Mouse (Mus musculus): Measurements from ENCODE around the gene Golga2. TPM values are rescaled to one million over a fixed set of nuclear protein-coding genes. Genes with fewer than 3 reads are reported as not detected.

Gene Golga2
- polyA plus RNA-seq, 1 experiment from 2014 or later, result 24.6 TPM

GRCm38 (mm10) chr2:32311443-32312317 lies 24.5 kb downstream of the Golga2 start:
- 10% methylated on average over 42 of the region's 42 CpGs for WGBS
- H3K27ac ChIP-seq (ENCODE audit: low read length), result peak overlapping the region; percentile 46; the same call in 1 of the 2 replicates

GRCm38 (mm10) chr2:32312318-32312964 lies 25.3 kb downstream of the Golga2 start:
- 2% methylated on average over 52 of the region's 56 CpGs for WGBS
- ATAC-seq (ENCODE audit: insufficient read depth, low FRiP score), result peak; percentile 86
- H3K27me3 ChIP-seq (ENCODE audit: control insufficient read depth, insufficient read depth, low read length), result no peaks in the 10 kb centered on the region
- H3K4me2 ChIP-seq (ENCODE audit: low read depth, low read length), result peak overlapping the region; percentile 100
- H3K9ac ChIP-seq (ENCODE audit: low read length), result peak overlapping the region; percentile 87
- peak overlapping the region; percentile 46; the same call in 1 of the 2 replicates for H3K27ac ChIP-seq (ENCODE audit: low read length)
- H3K36me3 ChIP-seq (ENCODE audit: control insufficient read depth, insufficient read depth, low read length), result 0 out of 2 replicates have a peak, but pooled peaks cover 6% of the 10 kb centered on the region
- H3K4me1 ChIP-seq (ENCODE audit: control insufficient read depth, insufficient read depth, low read length), result peaks cover 48% of the 10 kb centered on the region
- no peaks in the 10 kb centered on the region for H3K9me3 ChIP-seq (replicated peaks; ENCODE audit: control insufficient read depth, low read length)
- peak overlapping the region; percentile 72 for H3K4me3 ChIP-seq (replicated peaks; ENCODE audit: low read length)

More at GRCm38 (mm10) chr2:32311443-32312317, 24.5 kb downstream of the Golga2 start:
- Histone ChIP-seq H3K36me3 (ENCODE audit: control insufficient read depth, insufficient read depth, low read length) (0 out of 2 replicates have a peak, but pooled peaks cover 7% of the 10 kb centered on the region), H3K4me3 (replicated peaks; ENCODE audit: low read length) (peak overlapping the region; percentile 72), H3K4me2 (ENCODE audit: low read depth, low read length) (peak overlapping the region; percentile 100), H3K4me1 (ENCODE audit: control insufficient read depth, insufficient read depth, low read length) (peaks cover 40% of the 10 kb centered on the region), H3K27me3 (ENCODE audit: control insufficient read depth, insufficient read depth, low read length) (no peaks in the 10 kb centered on the region), H3K9me3 (replicated peaks; ENCODE audit: control insufficient read depth, low read length) (no peaks in the 10 kb centered on the region), H3K9ac (ENCODE audit: low read length) (peak overlapping the region; percentile 87)
- no peak for ATAC-seq (ENCODE audit: insufficient read depth, low FRiP score)

GRCm38 (mm10) chr2:32314831-32315230 lies 27.6 kb downstream of the Golga2 start:
- H3K36me3 ChIP-seq (ENCODE audit: control insufficient read depth, insufficient read depth, low read length), result no peaks in the 10 kb centered on the region
- 90% methylated on average over 14 of the region's 14 CpGs for WGBS
- H3K27ac ChIP-seq (ENCODE audit: low read length), result peak overlapping the region; percentile 98; the same call in 1 of the 2 replicates
- H3K4me2 ChIP-seq (ENCODE audit: low read depth, low read length), result no peak overlapping the region
- no peak overlapping the region for H3K9ac ChIP-seq (ENCODE audit: low read length)
- no peaks in the 10 kb centered on the region for H3K9me3 ChIP-seq (replicated peaks; ENCODE audit: control insufficient read depth, low read length)
- peaks cover 59% of the 10 kb centered on the region for H3K4me1 ChIP-seq (ENCODE audit: control insufficient read depth, insufficient read depth, low read length)
- no peak overlapping the region for H3K4me3 ChIP-seq (replicated peaks; ENCODE audit: low read length)
- ATAC-seq (ENCODE audit: insufficient read depth, low FRiP score), result no peak
- H3K27me3 ChIP-seq (ENCODE audit: control insufficient read depth, insufficient read depth, low read length), result no peaks in the 10 kb centered on the region

GRCm38 (mm10) chr2:32315751-32316150 lies 28.6 kb downstream of the Golga2 start:
- H3K27me3 ChIP-seq (ENCODE audit: control insufficient read depth, insufficient read depth, low read length), result no peaks in the 10 kb centered on the region
- peak overlapping the region; percentile 52 for H3K9ac ChIP-seq (ENCODE audit: low read length)
- no peaks in the 10 kb centered on the region for H3K36me3 ChIP-seq (ENCODE audit: control insufficient read depth, insufficient read depth, low read length)
- H3K4me3 ChIP-seq (replicated peaks; ENCODE audit: low read length), result no peak overlapping the region; the same call in 1 of the 2 replicates
- no peaks in the 10 kb centered on the region for H3K9me3 ChIP-seq (replicated peaks; ENCODE audit: control insufficient read depth, low read length)
- ATAC-seq (ENCODE audit: insufficient read depth, low FRiP score), result peak; percentile 10; the same call in 1 of the 2 replicates
- H3K4me1 ChIP-seq (ENCODE audit: control insufficient read depth, insufficient read depth, low read length), result peaks cover 58% of the 10 kb centered on the region
- peak overlapping the region; percentile 98 for H3K27ac ChIP-seq (ENCODE audit: low read length)
- peak overlapping the region; percentile 27; the same call in 1 of the 2 replicates for H3K4me2 ChIP-seq (ENCODE audit: low read depth, low read length)
- 10% methylated on average over 8 of the region's 8 CpGs for WGBS

- peak; percentile 17 for ATAC-seq (ENCODE audit: insufficient read depth, low FRiP score)
These were observed 29.9 kb downstream of the Golga2 start for GRCm38 (mm10) chr2:32316887-32317656.

GRCm38 (mm10) chr2:32317791-32318417 lies 30.7 kb downstream of the Golga2 start:
- peak; percentile 84 for ATAC-seq (ENCODE audit: insufficient read depth, low FRiP score)
- Histone ChIP-seq H3K9ac (ENCODE audit: low read length) (peak overlapping the region; percentile 84), H3K36me3 (ENCODE audit: control insufficient read depth, insufficient read depth, low read length) (no peaks in the 10 kb centered on the region), H3K4me1 (ENCODE audit: control insufficient read depth, insufficient read depth, low read length) (peaks cover 48% of the 10 kb centered on the region), H3K27ac (ENCODE audit: low read length) (peak overlapping the region; percentile 98), H3K27me3 (ENCODE audit: control insufficient read depth, insufficient read depth, low read length) (no peaks in the 10 kb centered on the region), H3K4me2 (ENCODE audit: low read depth, low read length) (peak overlapping the region; percentile 59), H3K4me3 (replicated peaks; ENCODE audit: low read length) (peak overlapping the region; percentile 50), H3K9me3 (replicated peaks; ENCODE audit: control insufficient read depth, low read length) (no peaks in the 10 kb centered on the region)
- WGBS, result 5% methylated on average over 19 of the region's 19 CpGs

More at GRCm38 (mm10) chr2:32316887-32317656, 29.9 kb downstream of the Golga2 start:
- Histone ChIP-seq H3K27me3 (ENCODE audit: control insufficient read depth, insufficient read depth, low read length) (no peaks in the 10 kb centered on the region), H3K4me3 (replicated peaks; ENCODE audit: low read length) (no peak overlapping the region), H3K36me3 (ENCODE audit: control insufficient read depth, insufficient read depth, low read length) (no peaks in the 10 kb centered on the region), H3K27ac (ENCODE audit: low read length) (peak overlapping the region; percentile 98), H3K4me1 (ENCODE audit: control insufficient read depth, insufficient read depth, low read length) (peaks cover 48% of the 10 kb centered on the region), H3K9ac (ENCODE audit: low read length) (peak overlapping the region; percentile 84), H3K9me3 (replicated peaks; ENCODE audit: control insufficient read depth, low read length) (no peaks in the 10 kb centered on the region), H3K4me2 (ENCODE audit: low read depth, low read length) (peak overlapping the region; percentile 13; the same call in 1 of the 2 replicates)
- WGBS, result 42% methylated on average over 20 of the region's 20 CpGs

GRCm38 (mm10) chr2:32318709-32319585 lies 31.8 kb downstream of the Golga2 start:
- Histone ChIP-seq H3K4me2 (ENCODE audit: low read depth, low read length) (peak overlapping the region; percentile 59), H3K27ac (ENCODE audit: low read length) (peak overlapping the region; percentile 98), H3K36me3 (ENCODE audit: control insufficient read depth, insufficient read depth, low read length) (no peaks in the 10 kb centered on the region), H3K4me3 (replicated peaks; ENCODE audit: low read length) (peak overlapping the region; percentile 50), H3K9me3 (replicated peaks; ENCODE audit: control insufficient read depth, low read length) (no peaks in the 10 kb centered on the region), H3K27me3 (ENCODE audit: control insufficient read depth, insufficient read depth, low read length) (no peaks in the 10 kb centered on the region), H3K4me1 (ENCODE audit: control insufficient read depth, insufficient read depth, low read length) (peaks cover 48% of the 10 kb centered on the region), H3K9ac (ENCODE audit: low read length) (peak overlapping the region; percentile 84)
- 54% methylated on average over 14 of the region's 14 CpGs for WGBS
- no peak for ATAC-seq (ENCODE audit: insufficient read depth, low FRiP score)

Measured in stomach, embryonic 16.5 days (tissue).